Mouse (Mus musculus) midbrain, embryonic 15.5 days (tissue): ENCODE results near the gene Fancg. TPM values are rescaled to one million over a fixed set of nuclear protein-coding genes. Genes with fewer than 3 reads are reported as not detected.

Experiments used
- ATAC-seq: fragments of 200-750 bp; cut with Nextera tagmentation; replicated peaks from 2 replicates; pipeline ENCODE4 v1.8.0; 2017; ENCODE audit warnings: moderate TSS enrichment
- H3K27ac ChIP-seq: fragments of 300-500 bp; sonication (generic); 2 replicates; pipeline ENCODE4 v1.5.1; 2015; ENCODE audit warnings: mild to moderate bottlenecking, inconsistent platforms
- H3K27me3 ChIP-seq: fragments of 300-500 bp; sonication (generic); replicated peaks from 2 replicates; pipeline ENCODE4 v1.6.1; 2015; ENCODE audit warnings: inconsistent platforms
- H3K36me3 ChIP-seq: fragments of 300-500 bp; sonication (generic); replicated peaks from 2 replicates; pipeline ENCODE4 v1.6.1; 2015; ENCODE audit warnings: inconsistent platforms
- H3K4me1 ChIP-seq: fragments of 300-500 bp; sonication (generic); 2 replicates; pipeline ENCODE4 v1.6.1; 2015; ENCODE audit warnings: inconsistent platforms
- H3K4me2 ChIP-seq: fragments of 300-500 bp; sonication (generic); 2 replicates; pipeline ENCODE4 v1.6.1; 2015; ENCODE audit warnings: inconsistent platforms, mild to moderate bottlenecking, moderate library complexity
- H3K4me3 ChIP-seq: fragments of 300-500 bp; sonication (generic); 2 replicates; pipeline ENCODE4 v1.5.1; 2015; ENCODE audit warnings: mild to moderate bottlenecking, inconsistent platforms
- H3K9ac ChIP-seq: fragments of 300-500 bp; sonication (generic); 2 replicates; pipeline ENCODE4 v1.6.1; 2015; ENCODE audit warnings: mild to moderate bottlenecking, inconsistent platforms
- H3K9me3 ChIP-seq: fragments of 300-500 bp; sonication (generic); 2 replicates; pipeline ENCODE4 v1.6.1; 2016; ENCODE audit warnings: inconsistent platforms
- WGBS: fragments of 180-500 bp; shearing (Covaris S2); methylation state at CpG from one replicate; pipeline ENCODE4 v1.1.7; 2015; ENCODE audit warnings: mixed read lengths; 5-methylcytosine and 5-hydroxymethylcytosine counted together
- polyA plus RNA-seq: library from polyadenylated mRNA; unstranded; fragments of >200 nt; fragmentation: Nextera tagmentation; extraction: Ambion mirVana; gene quantifications from 2 replicates; pipeline ENCODE4 v1.2.1, GENCODE M21; 2015

Gene Fancg
- polyA plus RNA-seq = 22.8 and 29.5 TPM in 2 replicates

- Histone ChIP-seq H3K4me1 (peaks cover 14% of the 10 kb centered on the region), H3K36me3 (no peaks in the 10 kb centered on the region), H3K27me3 (no peaks in the 10 kb centered on the region), H3K4me2 (peak within 1 kb of the TSS; percentile 88), H3K9me3 (no peaks in the 10 kb centered on the region), H3K27ac (peak within 1 kb of the TSS; percentile 67), H3K9ac (peak within 1 kb of the TSS; percentile 56), H3K4me3 (peak within 1 kb of the TSS; percentile 84)
- ATAC-seq = peak; percentile 93
- under 1% methylated on average over 37 of the region's 37 CpGs for WGBS
These were observed at the start of gene Fancg for GRCm38 (mm10) chr4:43010161-43011038. TSS of gene Fancg (minus strand) at chr4:43010506.

DNA sequence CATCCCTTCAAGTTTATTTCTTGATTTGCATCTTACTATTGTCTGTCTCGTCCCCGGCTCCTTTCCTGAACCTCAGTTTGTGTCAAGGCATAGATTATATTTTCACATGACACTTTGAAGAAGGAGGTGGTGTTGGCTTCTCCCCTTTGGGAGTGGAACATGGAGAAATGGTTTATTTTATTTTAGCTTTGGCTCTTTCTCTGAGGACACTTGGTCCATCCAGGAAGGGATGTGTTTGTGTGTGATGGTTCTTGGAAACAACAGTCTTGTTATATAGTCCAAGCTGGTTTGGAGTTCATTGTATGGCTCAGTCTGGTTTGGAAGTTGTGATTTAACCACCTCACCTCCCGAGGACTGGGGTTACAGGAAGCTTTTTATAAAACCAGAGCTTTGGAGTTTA is 49.4 kb upstream of the Fancg start:
- H3K36me3 ChIP-seq = no peaks in the 10 kb centered on the region
- peak overlapping the region; percentile 67 for H3K4me3 ChIP-seq
- H3K27ac ChIP-seq = no peak overlapping the region
- no peaks in the 10 kb centered on the region for H3K9me3 ChIP-seq
- peaks cover 15% of the 10 kb centered on the region for H3K4me1 ChIP-seq
- H3K27me3 ChIP-seq = no peaks in the 10 kb centered on the region
- H3K9ac ChIP-seq = peak overlapping the region; percentile 66; the same call in 1 of the 2 replicates
- H3K4me2 ChIP-seq = peak overlapping the region; percentile 67
- whole genome bisulfite sequencing = 31% methylated on average over 3 of the region's 3 CpGs
- ATAC-seq = no peak

DNA sequence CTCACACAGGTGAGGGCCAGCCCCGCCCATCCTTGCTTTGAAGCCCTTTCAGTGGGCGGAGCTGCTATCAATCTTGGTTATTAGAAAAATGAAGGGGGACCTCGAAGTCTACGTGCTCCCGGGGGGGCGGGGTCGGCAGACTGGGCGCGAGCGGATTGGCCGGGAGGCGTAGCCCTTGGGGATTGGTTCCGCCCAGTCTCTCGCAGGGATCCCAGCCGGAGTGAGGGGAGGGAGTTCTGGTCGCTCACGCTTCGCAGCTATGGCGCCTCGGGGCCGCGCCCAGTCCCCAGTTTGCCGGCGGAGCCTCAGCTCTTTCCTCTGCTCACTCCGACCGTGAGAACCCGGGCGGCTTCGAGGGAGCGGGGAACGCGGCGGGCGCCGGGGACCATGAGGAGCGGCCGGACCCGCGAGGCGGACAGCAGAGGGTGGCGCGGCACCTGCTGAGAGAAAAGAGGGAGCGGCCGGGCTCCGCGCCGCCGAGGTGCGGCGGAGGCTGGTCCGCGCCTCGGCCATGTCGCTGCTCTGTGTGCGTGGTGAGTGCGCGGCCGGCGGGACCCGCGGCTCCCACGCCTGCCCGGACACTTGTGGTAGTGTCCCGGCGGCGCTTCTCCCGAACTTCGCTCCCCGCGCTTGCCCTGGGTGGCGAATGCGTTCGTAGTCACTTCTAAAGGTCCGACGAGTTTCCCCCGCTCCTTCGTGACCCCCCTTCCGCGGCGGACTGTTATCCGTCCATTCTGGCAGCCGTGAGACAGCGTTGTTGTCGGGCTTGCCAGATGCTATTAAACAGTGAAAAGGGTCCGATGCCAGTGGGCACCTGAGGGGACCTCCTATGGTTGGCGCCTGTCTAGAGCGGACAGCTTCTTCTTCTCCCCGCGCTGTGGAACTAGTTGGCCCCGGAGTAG is 48.7 kb upstream of the Fancg start, which contains the start of gene Unc13b:
Gene Unc13b, plus strand, starts transcription at position 201 of the 902 bp plus-strand sequence.
- Histone ChIP-seq H3K27me3 (no peaks in the 10 kb centered on the region), H3K27ac (peak within 1 kb of the TSS; percentile 85), H3K4me1 (peaks cover 15% of the 10 kb centered on the region), H3K9me3 (no peaks in the 10 kb centered on the region), H3K36me3 (no peaks in the 10 kb centered on the region), H3K9ac (peak within 1 kb of the TSS; percentile 66), H3K4me2 (peak within 1 kb of the TSS; percentile 67), H3K4me3 (peak within 1 kb of the TSS; percentile 67)
- WGBS = under 1% methylated on average over 86 of the region's 90 CpGs
- peak; percentile 97 for ATAC-seq

GRCm38 (mm10) chr4:43058392-43058752 is 48.1 kb upstream of the Fancg start:
- H3K4me2 ChIP-seq = peak overlapping the region; percentile 67
- H3K36me3 ChIP-seq = no peaks in the 10 kb centered on the region
- peak overlapping the region; percentile 67 for H3K4me3 ChIP-seq
- 15% methylated on average over 8 of the region's 8 CpGs for WGBS
- H3K27ac ChIP-seq = peak overlapping the region; percentile 85
- H3K4me1 ChIP-seq = peaks cover 15% of the 10 kb centered on the region
- H3K9me3 ChIP-seq = no peaks in the 10 kb centered on the region
- peak; percentile 51; the same call in 1 of the 2 replicates for ATAC-seq
- no peaks in the 10 kb centered on the region for H3K27me3 ChIP-seq
- H3K9ac ChIP-seq = no peak overlapping the region

DNA sequence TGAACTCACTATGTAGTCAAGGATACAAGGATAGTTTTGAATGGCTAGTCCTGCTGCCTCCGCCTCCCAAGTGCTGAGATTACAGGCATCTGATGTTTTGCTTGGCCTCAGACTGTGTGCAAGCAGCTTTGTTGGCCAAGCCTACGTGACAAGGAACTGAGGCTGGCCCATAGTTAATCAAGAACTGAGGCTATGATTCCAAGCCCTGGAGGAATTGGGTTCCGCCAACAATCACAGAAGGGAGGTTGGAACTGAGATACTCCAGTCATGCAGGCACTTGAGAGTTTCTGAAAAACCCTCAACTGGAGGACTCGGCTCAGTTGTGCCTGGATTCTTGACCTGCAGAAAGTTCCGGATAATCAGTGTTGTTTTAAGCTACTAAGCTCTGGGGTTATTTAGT is 47.3 kb upstream of the Fancg start:
- Histone ChIP-seq H3K4me2 (no peak overlapping the region), H3K27ac (no peak overlapping the region), H3K9ac (no peak overlapping the region), H3K4me3 (no peak overlapping the region), H3K27me3 (no peaks in the 10 kb centered on the region), H3K36me3 (no peaks in the 10 kb centered on the region), H3K9me3 (no peaks in the 10 kb centered on the region), H3K4me1 (peaks cover 15% of the 10 kb centered on the region)
- ATAC-seq = no peak
- 93% methylated on average over 5 of the region's 5 CpGs for WGBS

- no peaks in the 10 kb centered on the region for H3K27me3 ChIP-seq
- no peak overlapping the region for H3K4me2 ChIP-seq
- H3K4me1 ChIP-seq = 0 out of 2 replicates have a peak, but pooled peaks cover under 1% of the 10 kb centered on the region
- H3K4me3 ChIP-seq = no peak overlapping the region
- WGBS = 10% methylated on average over 4 of the region's 4 CpGs
- H3K9me3 ChIP-seq = no peaks in the 10 kb centered on the region
- no peaks in the 10 kb centered on the region for H3K36me3 ChIP-seq
- no peak overlapping the region for H3K9ac ChIP-seq
- no peak overlapping the region for H3K27ac ChIP-seq
- ATAC-seq = no peak
These were observed 42.3 kb upstream of the Fancg start for GRCm38 (mm10) chr4:43052627-43053026.

GRCm38 (mm10) chr4:43047231-43047630 is 36.9 kb upstream of the Fancg start:
- no peak overlapping the region; the same call in 1 of the 2 replicates for H3K4me2 ChIP-seq
- H3K4me1 ChIP-seq = peaks cover 32% of the 10 kb centered on the region
- H3K9me3 ChIP-seq = no peaks in the 10 kb centered on the region
- no peak for ATAC-seq
- WGBS = 5% methylated on average over 5 of the region's 5 CpGs
- H3K36me3 ChIP-seq = no peaks in the 10 kb centered on the region
- H3K27me3 ChIP-seq = no peaks in the 10 kb centered on the region
- no peak overlapping the region for H3K4me3 ChIP-seq
- H3K9ac ChIP-seq = no peak overlapping the region
- no peak overlapping the region for H3K27ac ChIP-seq

DNA sequence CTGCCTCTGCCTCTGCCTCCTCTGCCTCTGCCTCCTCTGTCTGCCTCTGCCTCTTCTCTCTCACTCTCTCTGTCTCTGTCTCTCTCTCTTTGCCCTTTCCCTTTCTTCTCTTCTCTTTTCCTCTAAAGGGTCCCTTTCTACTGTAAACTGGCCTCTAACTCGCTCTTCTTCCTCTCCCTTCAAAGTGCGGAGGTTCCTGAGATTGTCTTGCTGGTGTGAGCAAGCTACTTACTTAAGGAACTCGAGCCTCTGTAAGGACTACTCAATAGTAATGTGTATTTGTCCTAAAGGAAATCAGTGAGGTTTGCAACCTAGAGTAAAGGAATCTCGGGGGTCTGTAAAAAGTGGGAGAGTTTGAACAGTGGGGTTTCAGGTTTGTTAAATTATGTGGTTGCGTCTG is 36.3 kb upstream of the Fancg start:
- H3K4me1 ChIP-seq = peaks cover 32% of the 10 kb centered on the region
- peak overlapping the region; percentile 81 for H3K4me2 ChIP-seq
- H3K9ac ChIP-seq = no peak overlapping the region
- no peaks in the 10 kb centered on the region for H3K27me3 ChIP-seq
- no peaks in the 10 kb centered on the region for H3K36me3 ChIP-seq
- 60% methylated on average over 5 of the region's 5 CpGs for WGBS
- ATAC-seq = no peak
- H3K4me3 ChIP-seq = no peak overlapping the region
- no peaks in the 10 kb centered on the region for H3K9me3 ChIP-seq
- no peak overlapping the region for H3K27ac ChIP-seq

DNA sequence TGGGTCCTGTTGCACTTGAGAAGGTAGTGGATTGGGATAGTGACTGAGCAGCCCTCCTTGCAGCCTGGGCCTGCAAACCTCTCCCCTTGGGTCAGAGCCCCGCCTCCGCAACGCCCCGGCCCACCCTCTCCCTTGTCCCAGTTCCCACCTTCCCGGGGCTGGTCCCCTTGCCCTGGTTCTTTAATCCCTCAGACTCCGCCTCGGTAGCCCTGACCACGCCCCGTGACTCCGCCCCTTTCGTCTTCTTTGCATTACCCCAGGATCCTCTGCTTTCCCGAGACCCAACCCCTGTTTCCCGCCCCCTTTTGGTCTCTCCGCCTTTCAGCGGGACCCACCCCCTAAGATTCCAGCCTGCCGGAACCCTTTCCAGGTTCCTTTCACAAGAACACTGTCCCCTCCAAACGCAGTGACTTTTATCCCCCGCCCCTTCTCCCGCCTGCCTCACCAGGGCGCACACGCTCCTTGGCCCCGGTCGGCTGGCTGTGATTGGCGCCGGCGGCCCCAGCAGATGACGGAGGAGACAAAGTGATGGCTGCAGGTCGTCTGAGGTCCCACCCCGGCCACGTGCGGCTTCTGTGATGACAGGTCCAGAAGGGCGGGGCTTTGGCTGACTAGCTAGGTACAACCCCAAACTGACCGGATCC is 35.5 kb upstream of the Fancg start, which contains the start of gene Fam214b:
Gene Fam214b, minus strand, starts transcription at position 562 of the 644 bp plus-strand sequence.
- peak; percentile 89 for ATAC-seq
- peak within 1 kb of the TSS; percentile 54 for H3K4me3 ChIP-seq
- H3K9me3 ChIP-seq = no peaks in the 10 kb centered on the region
- peak within 1 kb of the TSS; percentile 90 for H3K27ac ChIP-seq
- peaks cover 35% of the 10 kb centered on the region for H3K4me1 ChIP-seq
- WGBS = under 1% methylated on average over 33 of the region's 33 CpGs
- no peaks in the 10 kb centered on the region for H3K27me3 ChIP-seq
- peak within 1 kb of the TSS; percentile 81 for H3K4me2 ChIP-seq
- no peaks in the 10 kb centered on the region for H3K36me3 ChIP-seq
- H3K9ac ChIP-seq = peak within 1 kb of the TSS; percentile 63

- Histone ChIP-seq H3K4me2 (peak overlapping the region; percentile 81), H3K27ac (peak overlapping the region; percentile 90), H3K4me1 (peaks cover 39% of the 10 kb centered on the region), H3K9ac (peak overlapping the region; percentile 63), H3K36me3 (no peaks in the 10 kb centered on the region), H3K4me3 (peak overlapping the region; percentile 54), H3K9me3 (no peaks in the 10 kb centered on the region), H3K27me3 (no peaks in the 10 kb centered on the region)
- ATAC-seq = peak; percentile 22
- WGBS = under 1% methylated on average over 13 of the region's 13 CpGs
These were observed 35.0 kb upstream of the Fancg start for GRCm38 (mm10) chr4:43045285-43045658.

DNA sequence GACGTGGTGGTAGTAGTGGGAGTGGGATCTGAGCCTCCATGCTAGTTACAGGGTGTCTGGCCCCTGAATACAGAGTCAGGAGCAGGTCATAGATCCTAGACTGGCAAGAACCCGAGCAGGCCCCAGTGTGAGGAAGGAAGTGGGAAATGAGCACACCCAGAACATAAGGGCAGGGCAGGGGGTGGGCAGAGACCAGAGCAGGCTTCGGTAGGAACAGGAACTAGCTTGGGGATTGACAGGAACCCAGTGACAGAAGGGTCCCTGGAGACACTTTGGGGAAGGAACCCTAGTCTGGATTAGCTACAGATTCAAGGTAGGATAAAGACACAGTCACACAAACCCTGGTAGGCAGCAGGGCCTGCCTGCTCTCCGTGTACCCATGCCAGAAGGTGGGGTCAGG is 34.4 kb upstream of the Fancg start:
- peak overlapping the region; percentile 63 for H3K9ac ChIP-seq
- ATAC-seq = no peak
- H3K9me3 ChIP-seq = no peaks in the 10 kb centered on the region
- WGBS = 2% methylated on average over 4 of the region's 4 CpGs
- peak overlapping the region; percentile 90 for H3K27ac ChIP-seq
- H3K4me2 ChIP-seq = peak overlapping the region; percentile 81
- H3K4me3 ChIP-seq = peak overlapping the region; percentile 54
- H3K36me3 ChIP-seq = no peaks in the 10 kb centered on the region
- no peaks in the 10 kb centered on the region for H3K27me3 ChIP-seq
- H3K4me1 ChIP-seq = peaks cover 39% of the 10 kb centered on the region
